Mouse (Mus musculus): ENCODE data around the gene Olfr530. TPM values are rescaled to one million over a fixed set of nuclear protein-coding genes. Genes with fewer than 3 reads are reported as not detected.

Gene Olfr530
- polyA plus RNA-seq, 1 experiment from 2014 or later, result not detected

DNA sequence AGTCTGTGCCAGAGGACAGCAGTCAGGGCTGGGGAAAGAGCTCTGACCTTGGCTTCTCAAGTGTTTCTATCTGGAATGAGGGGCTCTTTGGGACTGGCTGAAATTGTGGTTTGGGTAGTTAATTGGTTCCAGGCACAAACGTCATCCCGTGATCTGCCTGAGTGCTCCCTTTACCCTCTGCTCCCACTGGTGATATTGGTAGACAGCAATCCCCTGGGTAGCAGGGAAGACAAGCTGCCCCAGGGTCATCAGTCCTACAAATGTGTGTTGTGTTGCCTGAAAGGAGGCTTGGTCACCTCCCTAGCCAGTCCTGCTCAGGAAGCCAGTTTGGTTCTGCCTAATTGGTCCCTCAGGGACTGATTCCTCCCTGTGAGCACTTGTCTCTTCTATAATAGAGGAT is 42.4 kb downstream of the Olfr530 start, which contains the start of gene Olfr527:
Olfr527 (plus strand) TSS at position 301 of the 400 bp plus-strand sequence.
- no peak within 1 kb of the TSS for H3K9ac ChIP-seq (replicated peaks)
- no peaks in the 10 kb centered on the region for H3K36me3 ChIP-seq (replicated peaks; ENCODE audit: insufficient read depth, low read length)
- H3K27ac ChIP-seq (ENCODE audit: low read depth), result no peak within 1 kb of the TSS
- 86% methylated on average over 2 of the region's 2 CpGs for WGBS (ENCODE audit: insufficient replicate concordance)
- H3K4me3 ChIP-seq (ENCODE audit: low read depth, low read length), result no peak within 1 kb of the TSS
- H3K4me1 ChIP-seq (ENCODE audit: insufficient read depth), result no peaks in the 10 kb centered on the region
- TF ChIP-seq CTCF (IDR thresholded peaks at IDR 0.05; ENCODE audit: low read depth), result no peak
- no peak for TF ChIP-seq EP300 (IDR thresholded peaks at IDR 0.05; ENCODE audit: low read depth)
- H3K4me2 ChIP-seq (ENCODE audit: low read depth, low read length), result no peak within 1 kb of the TSS
- DNase-seq (no peak), ATAC-seq (no peak)
- H3K9me3 ChIP-seq (ENCODE audit: low read length), result no peaks in the 10 kb centered on the region
- no peaks in the 10 kb centered on the region for H3K27me3 ChIP-seq (ENCODE audit: insufficient read depth, low read length)

DNA sequence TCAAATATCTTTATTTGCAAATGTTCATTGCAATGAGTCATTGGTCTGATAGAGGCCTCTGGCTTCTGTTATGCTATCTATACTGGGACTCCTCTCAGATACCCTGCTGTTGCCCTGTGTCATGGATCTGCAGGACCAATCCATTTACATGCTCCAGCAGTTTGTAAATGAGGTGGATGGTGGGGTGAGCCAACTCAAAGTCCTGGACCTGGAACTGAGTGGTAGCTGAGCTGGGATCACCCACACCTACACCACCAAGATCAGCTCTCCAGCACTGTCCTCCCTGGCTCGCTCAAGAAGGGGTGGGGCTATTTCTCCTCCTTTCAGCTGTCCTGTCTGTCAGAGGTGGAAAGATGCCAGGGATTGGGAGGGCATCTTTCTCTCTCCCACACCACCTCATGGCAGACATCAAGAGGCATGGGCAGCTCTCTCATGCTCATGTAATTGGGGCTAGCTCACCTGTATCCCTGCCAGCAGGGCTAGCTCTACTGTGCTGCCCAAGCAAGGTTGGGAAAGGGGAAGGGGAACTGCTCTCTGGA is 46.3 kb downstream of the Olfr530 start:
- Histone ChIP-seq H3K9ac (replicated peaks) (no peak overlapping the region), H3K27ac (ENCODE audit: low read depth) (no peak overlapping the region), H3K36me3 (replicated peaks; ENCODE audit: insufficient read depth, low read length) (no peaks in the 10 kb centered on the region), H3K4me3 (ENCODE audit: low read depth, low read length) (no peak overlapping the region), H3K4me1 (ENCODE audit: insufficient read depth) (no peaks in the 10 kb centered on the region), H3K27me3 (ENCODE audit: insufficient read depth, low read length) (no peaks in the 10 kb centered on the region), H3K9me3 (ENCODE audit: low read length) (no peaks in the 10 kb centered on the region), H3K4me2 (ENCODE audit: low read depth, low read length) (no peak overlapping the region)
- 40% methylated on average over 1 of the region's 1 CpGs for WGBS (ENCODE audit: insufficient replicate concordance)
- no peak for TF ChIP-seq EP300 (IDR thresholded peaks at IDR 0.05; ENCODE audit: low read depth)
- TF ChIP-seq CTCF (IDR thresholded peaks at IDR 0.05; ENCODE audit: low read depth), result no peak
- ATAC-seq (no peak), DNase-seq (no peak)

Other genes starting within 250 kb of the Olfr530 start
- gene Mtg1, start 238.8 kb downstream of the Olfr530 start, polyA plus RNA-seq (2015; fragmentation: Nextera tagmentation; extraction: Ambion mirVana), result 17.9 and 18.4 TPM in 2 replicates
- gene Sprn, start 221.5 kb downstream of the Olfr530 start, polyA plus RNA-seq (2015; fragmentation: Nextera tagmentation; extraction: Ambion mirVana), result 0.08 TPM in 2 replicates
- not detected in 2 replicates for gene Olfr522, start 211.6 kb downstream of the Olfr530 start, polyA plus RNA-seq (2015; fragmentation: Nextera tagmentation; extraction: Ambion mirVana)
- gene Olfr523, start 203.1 kb downstream of the Olfr530 start, polyA plus RNA-seq (2015; fragmentation: Nextera tagmentation; extraction: Ambion mirVana), result not detected in 2 replicates
- not detected in 2 replicates for gene Olfr524, start 170.4 kb downstream of the Olfr530 start, polyA plus RNA-seq (2015; fragmentation: Nextera tagmentation; extraction: Ambion mirVana)
- 0.04 TPM in 1 of 2 replicates, not detected in the other for gene Cd163l1, start 158.1 kb downstream of the Olfr530 start, polyA plus RNA-seq (2015; fragmentation: Nextera tagmentation; extraction: Ambion mirVana)
- not detected in 2 replicates for gene 5830411N06Rik, start 129.0 kb downstream of the Olfr530 start, polyA plus RNA-seq (2015; fragmentation: Nextera tagmentation; extraction: Ambion mirVana)
- gene Olfr525, start 55.5 kb downstream of the Olfr530 start, polyA plus RNA-seq (2015; fragmentation: Nextera tagmentation; extraction: Ambion mirVana), result not detected in 2 replicates
- not detected in 2 replicates for gene Olfr527, start 42.3 kb downstream of the Olfr530 start, polyA plus RNA-seq (2015; fragmentation: Nextera tagmentation; extraction: Ambion mirVana)
- not detected in 2 replicates for gene Olfr60, start 14.7 kb downstream of the Olfr530 start, polyA plus RNA-seq (2015; fragmentation: Nextera tagmentation; extraction: Ambion mirVana)
- not detected in 2 replicates for gene Olfr531, start 26.6 kb upstream of the Olfr530 start, polyA plus RNA-seq (2015; fragmentation: Nextera tagmentation; extraction: Ambion mirVana)
- gene Olfr532, start 45.3 kb upstream of the Olfr530 start, polyA plus RNA-seq (2015; fragmentation: Nextera tagmentation; extraction: Ambion mirVana), result not detected in 2 replicates
- not detected in 2 replicates for gene Olfr533, start 87.0 kb upstream of the Olfr530 start, polyA plus RNA-seq (2015; fragmentation: Nextera tagmentation; extraction: Ambion mirVana)
- gene Olfr535, start 107.9 kb upstream of the Olfr530 start, polyA plus RNA-seq (2015; fragmentation: Nextera tagmentation; extraction: Ambion mirVana), result not detected in 2 replicates
- gene Olfr536, start 131.1 kb upstream of the Olfr530 start, polyA plus RNA-seq (2015; fragmentation: Nextera tagmentation; extraction: Ambion mirVana), result not detected in 2 replicates
- gene Olfr538, start 191.6 kb upstream of the Olfr530 start, polyA plus RNA-seq (2015; fragmentation: Nextera tagmentation; extraction: Ambion mirVana), result not detected in 2 replicates
- gene Olfr46, start 224.9 kb upstream of the Olfr530 start, polyA plus RNA-seq (2015; fragmentation: Nextera tagmentation; extraction: Ambion mirVana), result not detected in 2 replicates

Measured in liver, postnatal 0 days (tissue).